Mouse (Mus musculus) erythroblast, embryonic 14.5 days (primary cell): ENCODE results near the gene Grm4. TPM values are rescaled to one million over a fixed set of nuclear protein-coding genes. Genes with fewer than 3 reads are reported as not detected.
"Not testable (repeated sequence)": the region's sequence is repeated elsewhere in the genome, so short reads cannot be mapped to it uniquely, and the experiment has no call there.

Experiments
- H3K27me3 ChIP-seq: 2 replicates; pipeline ENCODE4 v1.6.1; 2012; ENCODE audit warnings: inconsistent platforms; ENCODE audit not compliant: control insufficient read depth
- H3K36me3 ChIP-seq: 2 replicates; pipeline ENCODE4 v1.6.1; 2012; ENCODE audit warnings: mild to moderate bottlenecking, inconsistent platforms; ENCODE audit not compliant: control insufficient read depth
- H3K4me1 ChIP-seq: 2 replicates; pipeline ENCODE4 v1.6.1; 2012; ENCODE audit warnings: inconsistent platforms; ENCODE audit not compliant: control insufficient read depth
- H3K4me3 ChIP-seq: replicated peaks from 2 replicates; pipeline ENCODE3; 2012; ENCODE audit warnings: moderate library complexity, mild to moderate bottlenecking, inconsistent platforms
- H3K9me3 ChIP-seq: 2 replicates; pipeline ENCODE4 v1.6.1; 2012; ENCODE audit warnings: low read length, inconsistent platforms, mixed read lengths; ENCODE audit not compliant: control insufficient read depth
- GATA1 ChIP-seq: IDR thresholded peaks from 2 replicates; pipeline ENCODE4 v1.6.1; 2012; ENCODE audit warnings: low read length, inconsistent platforms, mixed read lengths
- TAL1 ChIP-seq: IDR thresholded peaks from 3 replicates; pipeline ENCODE4 v1.6.1; 2012; ENCODE audit warnings: low read length, inconsistent platforms, mixed read lengths
- polyA plus RNA-seq: library from polyadenylated mRNA; stranded (reverse); fragments of >175 nt; gene quantifications from 2 replicates; pipeline ENCODE4 v1.2.3, GENCODE M21; 2012

The Grm4 gene
- polyA plus RNA-seq, 1 experiment, result not detected

GRCm38 (mm10) chr17:27385513-27386261 lies 135.5 kb downstream of the Grm4 start:
- no peak overlapping the region for H3K4me3 ChIP-seq
- H3K27me3 ChIP-seq, result no peaks in the 10 kb centered on the region

DNA sequence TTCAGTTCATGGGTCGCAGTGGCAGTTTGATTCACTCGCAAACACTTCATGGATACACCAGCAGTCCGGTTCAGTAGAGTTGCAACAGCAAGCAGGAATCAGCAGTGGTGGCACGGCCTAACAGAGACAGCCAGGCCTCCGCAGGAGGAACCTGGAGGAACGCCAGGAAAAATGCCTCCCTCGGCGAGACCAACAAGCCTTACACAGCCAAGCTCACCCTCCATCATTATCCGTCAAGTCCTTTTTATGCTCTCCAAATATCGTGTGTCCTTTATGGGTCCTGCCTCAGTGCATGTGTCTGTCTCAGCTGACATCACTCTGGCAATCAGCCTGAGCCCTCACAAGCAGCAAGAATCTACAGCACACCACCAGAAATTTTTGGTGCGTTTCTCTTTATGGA lies 138.3 kb downstream of the Grm4 start:
- TF ChIP-seq GATA1, result no peak
- TF ChIP-seq TAL1, result no peak
- no peak overlapping the region for H3K4me3 ChIP-seq
- peaks cover 7% of the 10 kb centered on the region for H3K9me3 ChIP-seq
- no peaks in the 10 kb centered on the region for H3K4me1 ChIP-seq
- no peaks in the 10 kb centered on the region for H3K36me3 ChIP-seq
- H3K27me3 ChIP-seq, result no peaks in the 10 kb centered on the region

More at GRCm38 (mm10) chr17:27385513-27386261, 135.5 kb downstream of the Grm4 start:
- TF ChIP-seq GATA1 (no peak), TAL1 (no peak)
- peaks cover 14% of the 10 kb centered on the region for H3K9me3 ChIP-seq
- no peaks in the 10 kb centered on the region for H3K4me1 ChIP-seq
- H3K36me3 ChIP-seq, result no peaks in the 10 kb centered on the region

- H3K4me1 ChIP-seq, H3K36me3 ChIP-seq, H3K4me3 ChIP-seq, H3K27me3 ChIP-seq: not testable (repeated sequence)
- H3K9me3 ChIP-seq, result peaks cover 17% of the 10 kb centered on the region
Measured at GRCm38 (mm10) chr17:27380911-27381459, 140.2 kb downstream of the Grm4 start.

GRCm38 (mm10) chr17:27378977-27379376 lies 142.2 kb downstream of the Grm4 start:
- Histone ChIP-seq H3K4me3 (no peak overlapping the region), H3K27me3 (no peaks in the 10 kb centered on the region), H3K9me3 (peaks cover 17% of the 10 kb centered on the region), H3K36me3 (no peaks in the 10 kb centered on the region), H3K4me1 (no peaks in the 10 kb centered on the region)
- no peak for TF ChIP-seq GATA1
- TF ChIP-seq TAL1, result no peak

DNA sequence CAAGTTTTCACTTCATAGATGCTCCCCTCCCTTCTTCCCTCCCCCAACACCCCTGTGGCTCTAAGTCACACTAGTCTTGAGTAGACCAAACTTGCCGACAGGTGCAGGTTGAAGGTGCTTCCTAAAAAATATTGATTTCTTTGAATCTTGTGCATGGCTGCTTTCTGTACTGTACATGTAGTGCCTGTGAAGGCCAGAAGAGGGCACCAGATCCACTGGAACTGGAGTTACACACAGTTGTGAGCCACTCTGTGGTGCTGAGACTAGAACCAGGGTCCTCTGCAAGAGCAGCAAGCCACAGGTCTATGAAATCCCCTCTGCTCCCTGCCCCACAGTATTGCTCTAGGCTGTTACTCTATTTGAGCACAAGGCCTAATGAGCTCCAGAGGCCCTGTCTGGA lies 144.1 kb downstream of the Grm4 start:
- no peak for TF ChIP-seq TAL1
- no peak for TF ChIP-seq GATA1
- Histone ChIP-seq H3K9me3 (peaks cover 17% of the 10 kb centered on the region), H3K27me3 (no peaks in the 10 kb centered on the region), H3K36me3 (no peaks in the 10 kb centered on the region), H3K4me3 (no peak overlapping the region), H3K4me1 (no peaks in the 10 kb centered on the region)

- TF ChIP-seq TAL1 (no peak), GATA1 (no peak)
- no peaks in the 10 kb centered on the region for H3K4me1 ChIP-seq
- H3K9me3 ChIP-seq, result peaks cover 19% of the 10 kb centered on the region
- H3K36me3 ChIP-seq, result no peaks in the 10 kb centered on the region
- no peaks in the 10 kb centered on the region for H3K27me3 ChIP-seq
- H3K4me3 ChIP-seq, result no peak overlapping the region
Measured at GRCm38 (mm10) chr17:27375551-27375950, 145.7 kb downstream of the Grm4 start.

Other genes starting within 250 kb of the Grm4 start
- 57.3 and 59.4 TPM in 2 replicates for gene Hmga1, start 35.1 kb upstream of the Grm4 start, polyA plus RNA-seq
- 3.6 and 3.7 TPM in 2 replicates for gene AI413582, start 44.4 kb upstream of the Grm4 start, polyA plus RNA-seq
- gene Nudt3, start 102.1 kb upstream of the Grm4 start, polyA plus RNA-seq, result 5.1 and 6.4 TPM in 2 replicates
- not detected in 2 replicates for gene RPS10-NUDT3, start 113.8 kb upstream of the Grm4 start, polyA plus RNA-seq
- gene Rps10, start 115.3 kb upstream of the Grm4 start, polyA plus RNA-seq, result 265 and 292 TPM in 2 replicates
- 0.01 TPM in 1 of 2 replicates, not detected in the other for gene Pacsin1, start 134.1 kb upstream of the Grm4 start, polyA plus RNA-seq
- 0.07 TPM in 1 of 2 replicates, not detected in the other for gene Spdef, start 207.6 kb upstream of the Grm4 start, polyA plus RNA-seq